In genomic region chr16:55820161-55820915, GRCm38 (mm10) we compare ENCODE assay signal across 8 mouse cellular contexts. TPM values are rescaled to one million over a fixed set of nuclear protein-coding genes. Genes with fewer than 3 reads are reported as not detected.
DNase-seq lines count a peak whose midpoint lies in the region; ATAC-seq and TF ChIP-seq lines count a peak whose summit lies in the region.

No protein-coding gene starts in this region.

- TF ChIP-seq EP300 in lung, postnatal 0 days (IDR thresholded peaks at IDR 0.05): no peak

- TF ChIP-seq POLR2A in lung, adult 2 months (IDR thresholded peaks at IDR 0.05; ENCODE audit: borderline replicate concordance, extremely low read depth, low read depth, low read length): no peak

- H3K4me1 ChIP-seq in lung, adult 2 months (ENCODE audit: control insufficient read depth, insufficient read depth, low read length): peaks cover 4% of the 10 kb centered on the region
- peaks cover 21% of the 10 kb centered on the region for H3K4me1 ChIP-seq in embryonic facial prominence, embryonic 15.5 days
- peaks cover 4% of the 10 kb centered on the region; the same call in 1 of the 2 replicates for H3K4me1 ChIP-seq in hindbrain, postnatal 0 days (ENCODE audit: insufficient read depth, low read length)
- peaks cover 9% of the 10 kb centered on the region; the same call in 1 of the 2 replicates for H3K4me1 ChIP-seq in lung, postnatal 0 days (ENCODE audit: insufficient read depth, low read depth, low read length)

- no peaks in the 10 kb centered on the region for H3K9me3 ChIP-seq in embryonic facial prominence, embryonic 15.5 days (replicated peaks)
- H3K9me3 ChIP-seq in hindbrain, postnatal 0 days (ENCODE audit: low read length): no peaks in the 10 kb centered on the region
- H3K9me3 ChIP-seq in lung, postnatal 0 days (ENCODE audit: low read length): no peaks in the 10 kb centered on the region

- H3K36me3 ChIP-seq in embryonic facial prominence, embryonic 15.5 days: peaks cover 31% of the 10 kb centered on the region
- H3K36me3 ChIP-seq in hindbrain, postnatal 0 days (ENCODE audit: insufficient read depth, low read length): peaks cover 16% of the 10 kb centered on the region
- H3K36me3 ChIP-seq in lung, postnatal 0 days (ENCODE audit: insufficient read depth, low read length): peaks cover 24% of the 10 kb centered on the region

- peak overlapping the region; percentile 94 for H3K27ac ChIP-seq in embryonic facial prominence, embryonic 15.5 days (replicated peaks)
- peak overlapping the region; percentile 8; the same call in 1 of the 2 replicates for H3K27ac ChIP-seq in hindbrain, postnatal 0 days
- H3K27ac ChIP-seq in lung, postnatal 0 days (ENCODE audit: low read length): peak overlapping the region; percentile 99

- ATAC-seq in embryonic facial prominence, embryonic 15.5 days (ENCODE audit: insufficient number of reproducible peaks, low FRiP score, low TSS enrichment, low read depth): no peak
- no peak for ATAC-seq in hindbrain, postnatal 0 days
- no peak for ATAC-seq in lung, postnatal 0 days
- ATAC-seq in monocyte, adult 5-6 weeks (replicated peaks; ENCODE audit: insufficient number of reproducible peaks, low FRiP score, low TSS enrichment, poor library complexity, severe bottlenecking): no peak

- H3K4me2 ChIP-seq in embryonic facial prominence, embryonic 15.5 days (replicated peaks): peak overlapping the region; percentile 73
- H3K4me2 ChIP-seq in hindbrain, postnatal 0 days (ENCODE audit: low read depth, low read length): peak overlapping the region; percentile 89
- peak overlapping the region; percentile 54 for H3K4me2 ChIP-seq in lung, postnatal 0 days (replicated peaks; ENCODE audit: low read depth, low read length)

- H3K9ac ChIP-seq in embryonic facial prominence, embryonic 15.5 days: peak overlapping the region; percentile 83; the same call in 1 of the 2 replicates
- H3K9ac ChIP-seq in hindbrain, postnatal 0 days (replicated peaks; ENCODE audit: low read length): no peak overlapping the region; the same call in 1 of the 2 replicates
- peak overlapping the region; percentile 92 for H3K9ac ChIP-seq in lung, postnatal 0 days (replicated peaks; ENCODE audit: low read depth)

- 14% methylated on average over 13 of the region's 13 CpGs for WGBS in lung, adult 2 months
- WGBS in embryonic facial prominence, embryonic 15.5 days: 27% methylated on average over 13 of the region's 13 CpGs
- 53% methylated on average over 13 of the region's 13 CpGs for WGBS in hindbrain, postnatal 0 days
- 8% methylated on average over 13 of the region's 13 CpGs for WGBS in lung, postnatal 0 days

- peak overlapping the region; percentile 96 for H3K4me3 ChIP-seq in lung, adult 2 months (replicated peaks; ENCODE audit: extremely low read depth, low read depth, low read length)
- H3K4me3 ChIP-seq in embryonic facial prominence, embryonic 15.5 days (replicated peaks): peak overlapping the region; percentile 84
- peak overlapping the region; percentile 88 for H3K4me3 ChIP-seq in hindbrain, postnatal 0 days (ENCODE audit: low read length)
- peak overlapping the region; percentile 98 for H3K4me3 ChIP-seq in lung, postnatal 0 days (ENCODE audit: low read depth, low read length)

- peak; percentile 35 for DNase-seq in lung, adult 2 months
- no peak for DNase-seq in lung, postnatal 4 days
- peak; percentile 15 for DNase-seq in hindbrain, postnatal 0 days (ENCODE audit: low spot score)
- DNase-seq in lung, postnatal 0 days (ENCODE audit: low spot score): peak; percentile 75
- DNase-seq in thymus, postnatal 36 days: peak; percentile 26 to 39
- no peak for DNase-seq in gastrocnemius, postnatal 10 days

- no peak for TF ChIP-seq CTCF in lung, adult 2 months (IDR thresholded peaks at IDR 0.05; ENCODE audit: insufficient read depth, low read length)
- TF ChIP-seq CTCF in hindbrain, postnatal 0 days (IDR thresholded peaks at IDR 0.05; ENCODE audit: low read depth): no peak
- TF ChIP-seq CTCF in lung, postnatal 0 days (IDR thresholded peaks at IDR 0.05): no peak

- H3K27me3 ChIP-seq in embryonic facial prominence, embryonic 15.5 days: no peaks in the 10 kb centered on the region
- no peaks in the 10 kb centered on the region for H3K27me3 ChIP-seq in hindbrain, postnatal 0 days (ENCODE audit: insufficient read depth, low read length)
- no peaks in the 10 kb centered on the region for H3K27me3 ChIP-seq in lung, postnatal 0 days (replicated peaks; ENCODE audit: insufficient read depth, low read length)

RNA-seq across cellular contexts. Expression of gene Nfkbiz, which starts 18.4 kb away (rescaled TPM):
- 13.4 and 15.3 TPM in 2 replicates for polyA plus RNA-seq in lung, adult 2 months (2012; rRNA removed)
- 5.8 and 6.4 TPM in 2 replicates for polyA plus RNA-seq in embryonic facial prominence, embryonic 15.5 days (2015; fragmentation: Nextera tagmentation; extraction: Ambion mirVana)
- 3.0 and 3.3 TPM in 2 replicates for total RNA-seq in hindbrain, postnatal 0 days (2014; rRNA removed)
- polyA plus RNA-seq in hindbrain, postnatal 0 days (2015; fragmentation: Nextera tagmentation; extraction: Ambion mirVana): 1.4 and 1.6 TPM in 2 replicates
- polyA plus RNA-seq in lung, postnatal 0 days (2015; fragmentation: Nextera tagmentation; extraction: Ambion mirVana): 16.0 and 21.5 TPM in 2 replicates
- total RNA-seq in gastrocnemius, postnatal 10 days (2021): 1 to 10 TPM; 1.8 to 2.8 TPM
- 280 to 361 TPM (median 306 TPM) in 3 replicates for total RNA-seq in monocyte, adult 5-6 weeks (2017)

Comparison
In these comparisons a context has a peak if more than half of its experiments do, and no peak if none do; other contexts are left out.
1. DNase-seq: peak in lung, adult 2 months (single experiment), hindbrain, postnatal 0 days (single experiment), lung, postnatal 0 days (single experiment) and thymus, postnatal 36 days (2 of 2); none in lung, postnatal 4 days (0 of 2) and gastrocnemius, postnatal 10 days (single experiment).
2. H3K27ac ChIP-seq: peak in every context shown above with its lines; median percentile 99 in lung, postnatal 0 days; 94 in embryonic facial prominence, embryonic 15.5 days; 8 in hindbrain, postnatal 0 days.
3. Peak in every context shown above with its lines, with median percentiles within 50 percentile points of each other: H3K4me3 ChIP-seq and H3K4me2 ChIP-seq.